Mouse (Mus musculus) heart, postnatal 0 days (tissue): ENCODE measurements at regions not wholly inside any gene's neighbourhood (a gene's known extent, or its start where the extent isn't known, plus 50 kb on each side); places are given as distances from the start of the nearest gene placed in this dataset.

ENCODE experiments used
- ATAC-seq: fragments of 200-750 bp; cut with Nextera tagmentation; 2 replicates; pipeline ENCODE4 v1.8.0; 2017; ENCODE audit warnings: low read depth, moderate number of reproducible peaks, moderate library complexity; ENCODE audit not compliant: insufficient read depth
- DNase-seq: peaks from one replicate; pipeline ENCODE4 v3.0.0-alpha.2; 2016; ENCODE audit warnings: low spot score
- H3K27ac ChIP-seq: fragments of 300-500 bp; sonication (generic); 2 replicates; pipeline ENCODE4 v1.5.1; 2014; ENCODE audit warnings: low read depth, mild to moderate bottlenecking
- H3K27me3 ChIP-seq: fragments of 300-500 bp; sonication (generic); 2 replicates; pipeline ENCODE4 v1.6.1; 2014; ENCODE audit warnings: low read length, mixed read lengths; ENCODE audit not compliant: control insufficient read depth, insufficient read depth
- H3K36me3 ChIP-seq: fragments of 300-500 bp; sonication (generic); replicated peaks from 2 replicates; pipeline ENCODE4 v1.6.1; 2014; ENCODE audit warnings: low read length, mixed read lengths; ENCODE audit not compliant: control insufficient read depth, insufficient read depth
- H3K4me1 ChIP-seq: fragments of 300-500 bp; sonication (generic); 2 replicates; pipeline ENCODE4 v1.6.1; 2014; ENCODE audit warnings: antibody characterized with exemption; ENCODE audit not compliant: control insufficient read depth, insufficient read depth
- H3K4me2 ChIP-seq: fragments of 300-500 bp; sonication (generic); 2 replicates; pipeline ENCODE4 v1.6.1; 2014; ENCODE audit warnings: low read depth, mild to moderate bottlenecking, low read length, moderate library complexity
- H3K4me3 ChIP-seq: fragments of 300-500 bp; sonication (generic); 2 replicates; pipeline ENCODE4 v1.5.1; 2014; ENCODE audit warnings: low read depth, low read length
- H3K9ac ChIP-seq: fragments of 300-500 bp; sonication (generic); replicated peaks from 2 replicates; pipeline ENCODE4 v1.6.1; 2014; ENCODE audit warnings: low read depth, low read length, mixed read lengths
- H3K9me3 ChIP-seq: fragments of 300-500 bp; sonication (generic); replicated peaks from 2 replicates; pipeline ENCODE4 v1.6.1; 2016; ENCODE audit warnings: low read length; ENCODE audit not compliant: control insufficient read depth
- CTCF ChIP-seq: IDR thresholded peaks from 2 replicates; pipeline ENCODE4 v1.5.1; 2016; ENCODE audit warnings: antibody characterized with exemption, control low read depth, low read depth
- EP300 ChIP-seq: IDR thresholded peaks from 2 replicates; pipeline ENCODE4 v1.6.1; 2016; ENCODE audit warnings: antibody characterized with exemption, low read depth
- WGBS: fragments of 180-500 bp; shearing (Covaris S2); extraction: QIAGEN DNeasy Blood & Tissue Kit; methylation state at CpG from one replicate; pipeline ENCODE4 v1.1.7; 2014; 5-methylcytosine and 5-hydroxymethylcytosine counted together

DNA sequence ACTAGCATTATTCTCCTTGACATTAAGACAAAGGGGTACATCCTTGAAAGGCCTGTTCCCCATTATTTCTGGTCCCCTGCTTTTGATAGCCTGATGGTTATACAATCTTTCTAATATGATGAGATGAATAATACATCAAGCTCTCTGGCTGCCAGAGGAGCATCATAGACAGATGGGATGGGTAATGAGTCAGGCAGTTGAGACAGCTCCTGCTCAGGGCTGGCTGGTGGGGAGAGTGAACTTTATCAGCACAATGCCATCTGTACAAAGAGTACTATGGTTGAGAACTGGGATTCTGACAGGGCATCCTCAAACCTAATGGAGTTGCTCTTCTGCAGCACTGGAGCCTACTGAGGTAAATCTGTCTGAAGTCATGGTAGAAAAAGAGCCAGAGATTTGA lies 458.4 kb upstream of the Lmcd1 start:
- TF ChIP-seq CTCF (no peak), EP300 (no peak)
- DNase-seq (no peak), ATAC-seq (no peak)
- no peak overlapping the region for H3K9ac ChIP-seq
- H3K27ac ChIP-seq = no peak overlapping the region
- H3K4me2 ChIP-seq = no peak overlapping the region
- no peaks in the 10 kb centered on the region for H3K36me3 ChIP-seq
- H3K4me1 ChIP-seq = no peaks in the 10 kb centered on the region
- no peaks in the 10 kb centered on the region for H3K27me3 ChIP-seq
- H3K4me3 ChIP-seq = no peak overlapping the region
- H3K9me3 ChIP-seq = no peaks in the 10 kb centered on the region

DNA sequence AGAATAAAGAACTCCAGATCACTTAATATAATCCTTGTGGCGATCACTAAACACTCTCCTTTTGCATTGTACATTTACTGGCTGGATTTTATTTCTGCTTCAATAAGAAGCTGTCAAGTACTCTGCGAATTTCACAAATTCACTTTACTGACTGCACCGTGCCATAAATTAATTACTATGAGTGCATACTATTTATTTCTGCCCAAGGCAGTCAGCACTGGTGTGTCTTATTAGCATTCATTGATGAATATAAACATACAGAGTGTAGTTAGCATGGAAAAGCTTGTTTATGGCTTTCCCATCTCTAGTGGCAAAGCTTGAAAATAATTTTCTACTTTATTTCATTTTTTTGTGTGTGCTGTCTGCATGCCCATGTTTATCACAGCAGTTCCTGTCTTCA lies 453.3 kb upstream of the Lmcd1 start:
- no peaks in the 10 kb centered on the region for H3K36me3 ChIP-seq
- no peak overlapping the region for H3K27ac ChIP-seq
- no peak overlapping the region for H3K4me3 ChIP-seq
- H3K4me1 ChIP-seq = no peaks in the 10 kb centered on the region
- ATAC-seq (no peak), DNase-seq (no peak)
- no peak for TF ChIP-seq CTCF
- WGBS = 69% methylated on average over 3 of the region's 3 CpGs
- H3K4me2 ChIP-seq = no peak overlapping the region
- H3K9me3 ChIP-seq = no peaks in the 10 kb centered on the region
- H3K27me3 ChIP-seq = no peaks in the 10 kb centered on the region
- H3K9ac ChIP-seq = no peak overlapping the region

GRCm38 (mm10) chr6:111844321-111844835 lies 429.2 kb upstream of the Lmcd1 start:
- Histone ChIP-seq H3K4me2 (no peak overlapping the region), H3K9ac (no peak overlapping the region), H3K36me3 (no peaks in the 10 kb centered on the region), H3K9me3 (no peaks in the 10 kb centered on the region), H3K4me1 (no peaks in the 10 kb centered on the region), H3K27me3 (no peaks in the 10 kb centered on the region), H3K27ac (no peak overlapping the region), H3K4me3 (no peak overlapping the region)
- WGBS = 53% methylated on average over 6 of the region's 6 CpGs
- DNase-seq = no peak
- ATAC-seq = no peak
- no peak for TF ChIP-seq CTCF
- TF ChIP-seq EP300 = no peak

DNA sequence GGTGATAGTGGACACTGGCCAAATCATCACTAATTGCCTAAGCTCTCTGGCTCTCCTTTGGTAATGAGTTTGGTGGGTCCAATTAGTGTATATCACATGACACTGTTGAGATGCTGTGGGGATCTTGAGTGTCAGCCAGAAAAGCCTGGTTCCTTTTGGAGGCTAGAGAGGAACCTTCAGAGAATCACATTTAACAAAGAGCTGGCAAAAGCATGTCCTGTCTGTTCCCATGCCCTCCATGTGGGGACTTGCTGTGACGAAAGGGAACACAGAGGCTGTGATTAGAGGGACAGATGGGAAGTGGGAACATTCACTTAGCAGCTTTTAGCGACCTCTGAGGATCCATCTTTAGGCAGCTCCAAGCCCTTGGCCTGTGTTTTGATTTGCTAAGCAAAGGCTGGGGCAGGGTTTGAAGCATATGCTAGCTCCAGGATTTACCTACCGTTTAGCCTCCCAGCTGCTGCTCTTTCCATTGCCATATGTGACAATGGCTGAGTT lies 407.4 kb upstream of the Lmcd1 start:
- H3K9ac ChIP-seq = no peak overlapping the region
- no peaks in the 10 kb centered on the region for H3K9me3 ChIP-seq
- no peak for ATAC-seq
- no peak for TF ChIP-seq EP300
- no peak for TF ChIP-seq CTCF
- H3K36me3 ChIP-seq = no peaks in the 10 kb centered on the region
- WGBS = 48% methylated on average over 3 of the region's 3 CpGs
- no peaks in the 10 kb centered on the region for H3K4me1 ChIP-seq
- no peak overlapping the region for H3K4me2 ChIP-seq
- no peak overlapping the region for H3K4me3 ChIP-seq
- no peak for DNase-seq
- H3K27me3 ChIP-seq = no peaks in the 10 kb centered on the region
- no peak overlapping the region for H3K27ac ChIP-seq

- TF ChIP-seq EP300 = no peak
- TF ChIP-seq CTCF = no peak
- Histone ChIP-seq H3K4me2 (no peak overlapping the region), H3K36me3 (no peaks in the 10 kb centered on the region), H3K27me3 (no peaks in the 10 kb centered on the region), H3K9ac (no peak overlapping the region), H3K4me3 (no peak overlapping the region), H3K9me3 (no peaks in the 10 kb centered on the region), H3K27ac (no peak overlapping the region), H3K4me1 (no peaks in the 10 kb centered on the region)
- WGBS = 63% methylated on average over 1 of the region's 1 CpGs
- no peak for ATAC-seq
- no peak for DNase-seq
These were observed 391.0 kb upstream of the Lmcd1 start for GRCm38 (mm10) chr6:111882557-111882956.

DNA sequence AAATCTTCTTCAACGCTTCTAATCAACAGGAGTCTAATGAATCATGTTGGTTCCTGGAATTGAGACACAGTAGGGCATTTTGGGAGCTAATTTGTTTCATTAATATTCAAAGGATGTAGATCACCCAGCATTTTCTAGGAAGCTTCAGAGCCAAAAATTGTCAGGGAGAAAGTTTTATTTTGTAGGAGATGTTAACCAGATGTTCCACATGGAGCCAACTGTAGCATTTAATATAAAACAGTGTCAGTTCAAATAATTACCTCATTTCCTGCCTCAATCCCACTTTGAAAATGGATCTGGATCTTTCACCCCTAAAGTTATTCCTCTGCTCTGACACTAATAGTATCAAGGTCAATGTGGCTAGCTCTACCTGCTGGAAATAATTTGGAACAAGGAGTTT lies 389.6 kb upstream of the Lmcd1 start:
- H3K4me3 ChIP-seq = no peak overlapping the region
- no peak overlapping the region for H3K4me2 ChIP-seq
- H3K4me1 ChIP-seq = no peaks in the 10 kb centered on the region
- H3K27ac ChIP-seq = no peak overlapping the region
- ATAC-seq = no peak
- no peaks in the 10 kb centered on the region for H3K9me3 ChIP-seq
- 62% methylated on average over 1 of the region's 1 CpGs for WGBS
- no peak overlapping the region for H3K9ac ChIP-seq
- DNase-seq = no peak
- no peak for TF ChIP-seq EP300
- TF ChIP-seq CTCF = no peak
- H3K27me3 ChIP-seq = no peaks in the 10 kb centered on the region
- H3K36me3 ChIP-seq = no peaks in the 10 kb centered on the region
